Mouse (Mus musculus): ENCODE results near the gene Anxa2. TPM values are rescaled to one million over a fixed set of nuclear protein-coding genes. Genes with fewer than 3 reads are reported as not detected.

Anxa2 gene
- polyA plus RNA-seq, 1 experiment from 2014 or later: 641 TPM

GRCm38 (mm10) chr9:69466098-69466497, 12.7 kb downstream of the Anxa2 start:
- Histone ChIP-seq H3K27ac (ENCODE audit: low read depth, low read length) (peak overlapping the region; percentile 71), H3K9me3 (ENCODE audit: control insufficient read depth) (no peaks in the 10 kb centered on the region), H3K36me3 (ENCODE audit: control insufficient read depth, insufficient read depth) (peaks cover 22% of the 10 kb centered on the region), H3K27me3 (replicated peaks; ENCODE audit: control insufficient read depth, insufficient read depth, low read length) (no peaks in the 10 kb centered on the region), H3K9ac (ENCODE audit: low read depth, low read length) (no peak overlapping the region), H3K4me2 (replicated peaks; ENCODE audit: low read depth) (no peak overlapping the region), H3K4me3 (ENCODE audit: low read depth, low read length) (no peak overlapping the region), H3K4me1 (replicated peaks; ENCODE audit: control insufficient read depth, insufficient read depth, low read length) (peaks cover 22% of the 10 kb centered on the region)
- ATAC-seq: 0 out of 2 replicates have a peak, but pooled peaks have one; percentile 14
- no peak for TF ChIP-seq CTCF (IDR thresholded peaks at IDR 0.05; ENCODE audit: low read depth)
- 50% methylated on average over 4 of the region's 4 CpGs for WGBS

GRCm38 (mm10) chr9:69467310-69467939, 14.0 kb downstream of the Anxa2 start:
- WGBS: 34% methylated on average over 10 of the region's 10 CpGs
- Histone ChIP-seq H3K9ac (ENCODE audit: low read depth, low read length) (no peak overlapping the region), H3K9me3 (ENCODE audit: control insufficient read depth) (no peaks in the 10 kb centered on the region), H3K36me3 (ENCODE audit: control insufficient read depth, insufficient read depth) (peaks cover 28% of the 10 kb centered on the region), H3K4me1 (replicated peaks; ENCODE audit: control insufficient read depth, insufficient read depth, low read length) (peaks cover 28% of the 10 kb centered on the region), H3K27me3 (replicated peaks; ENCODE audit: control insufficient read depth, insufficient read depth, low read length) (no peaks in the 10 kb centered on the region), H3K4me2 (replicated peaks; ENCODE audit: low read depth) (no peak overlapping the region), H3K27ac (ENCODE audit: low read depth, low read length) (peak overlapping the region; percentile 71), H3K4me3 (ENCODE audit: low read depth, low read length) (no peak overlapping the region)
- peak; percentile 91 for ATAC-seq
- TF ChIP-seq CTCF (IDR thresholded peaks at IDR 0.05; ENCODE audit: low read depth): no peak

DNA sequence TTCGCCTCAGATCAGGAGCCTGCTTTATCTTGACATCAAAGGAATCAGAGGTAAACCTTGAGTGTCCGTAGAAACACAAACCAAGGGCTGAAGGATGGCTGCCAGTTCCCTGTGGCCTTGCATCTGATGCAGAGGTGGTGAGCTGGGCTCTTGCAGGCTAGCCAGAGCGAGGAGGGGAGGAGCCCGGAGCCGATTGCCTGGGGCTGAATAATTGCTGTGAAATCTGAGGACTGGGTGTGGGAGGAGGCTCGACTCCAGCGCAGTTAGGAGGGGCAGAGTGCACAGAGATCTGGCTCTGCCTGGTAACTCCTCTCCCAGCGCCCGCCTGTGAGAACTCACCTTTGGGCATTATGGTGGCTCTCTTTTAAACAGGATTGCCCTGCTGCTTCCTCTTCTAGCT, 15.6 kb downstream of the Anxa2 start:
- no peaks in the 10 kb centered on the region for H3K27me3 ChIP-seq (replicated peaks; ENCODE audit: control insufficient read depth, insufficient read depth, low read length)
- peak; percentile 35 for ATAC-seq
- no peaks in the 10 kb centered on the region for H3K9me3 ChIP-seq (ENCODE audit: control insufficient read depth)
- TF ChIP-seq CTCF (IDR thresholded peaks at IDR 0.05; ENCODE audit: low read depth): no peak
- H3K4me2 ChIP-seq (replicated peaks; ENCODE audit: low read depth): 0 out of 2 replicates have a peak overlapping the region, but pooled peaks have one; percentile 7
- H3K4me3 ChIP-seq (ENCODE audit: low read depth, low read length): no peak overlapping the region
- 12% methylated on average over 9 of the region's 9 CpGs for WGBS
- no peak overlapping the region for H3K9ac ChIP-seq (ENCODE audit: low read depth, low read length)
- peaks cover 28% of the 10 kb centered on the region for H3K4me1 ChIP-seq (replicated peaks; ENCODE audit: control insufficient read depth, insufficient read depth, low read length)
- peaks cover 33% of the 10 kb centered on the region for H3K36me3 ChIP-seq (ENCODE audit: control insufficient read depth, insufficient read depth)
- peak overlapping the region; percentile 5; the same call in 1 of the 2 replicates for H3K27ac ChIP-seq (ENCODE audit: low read depth, low read length)

- Histone ChIP-seq H3K36me3 (ENCODE audit: control insufficient read depth, insufficient read depth) (peaks cover 31% of the 10 kb centered on the region), H3K9me3 (ENCODE audit: control insufficient read depth) (no peaks in the 10 kb centered on the region), H3K9ac (ENCODE audit: low read depth, low read length) (no peak overlapping the region), H3K4me2 (replicated peaks; ENCODE audit: low read depth) (0 out of 2 replicates have a peak overlapping the region, but pooled peaks have one; percentile 27), H3K27me3 (replicated peaks; ENCODE audit: control insufficient read depth, insufficient read depth, low read length) (no peaks in the 10 kb centered on the region), H3K27ac (ENCODE audit: low read depth, low read length) (no peak overlapping the region), H3K4me1 (replicated peaks; ENCODE audit: control insufficient read depth, insufficient read depth, low read length) (peaks cover 28% of the 10 kb centered on the region), H3K4me3 (ENCODE audit: low read depth, low read length) (no peak overlapping the region)
- TF ChIP-seq CTCF (IDR thresholded peaks at IDR 0.05; ENCODE audit: low read depth): no peak
- ATAC-seq: no peak
- 52% methylated on average over 5 of the region's 5 CpGs for WGBS
Observed at GRCm38 (mm10) chr9:69470362-69470761, 16.9 kb downstream of the Anxa2 start.

GRCm38 (mm10) chr9:69470921-69471320, 17.5 kb downstream of the Anxa2 start:
- Histone ChIP-seq H3K4me3 (ENCODE audit: low read depth, low read length) (no peak overlapping the region), H3K27ac (ENCODE audit: low read depth, low read length) (no peak overlapping the region), H3K4me1 (replicated peaks; ENCODE audit: control insufficient read depth, insufficient read depth, low read length) (peaks cover 28% of the 10 kb centered on the region), H3K9ac (ENCODE audit: low read depth, low read length) (no peak overlapping the region), H3K9me3 (ENCODE audit: control insufficient read depth) (no peaks in the 10 kb centered on the region), H3K27me3 (replicated peaks; ENCODE audit: control insufficient read depth, insufficient read depth, low read length) (no peaks in the 10 kb centered on the region), H3K4me2 (replicated peaks; ENCODE audit: low read depth) (peak overlapping the region; percentile 27), H3K36me3 (ENCODE audit: control insufficient read depth, insufficient read depth) (peaks cover 29% of the 10 kb centered on the region)
- 20% methylated on average over 6 of the region's 6 CpGs for WGBS
- TF ChIP-seq CTCF (IDR thresholded peaks at IDR 0.05; ENCODE audit: low read depth): no peak
- no peak for ATAC-seq

DNA sequence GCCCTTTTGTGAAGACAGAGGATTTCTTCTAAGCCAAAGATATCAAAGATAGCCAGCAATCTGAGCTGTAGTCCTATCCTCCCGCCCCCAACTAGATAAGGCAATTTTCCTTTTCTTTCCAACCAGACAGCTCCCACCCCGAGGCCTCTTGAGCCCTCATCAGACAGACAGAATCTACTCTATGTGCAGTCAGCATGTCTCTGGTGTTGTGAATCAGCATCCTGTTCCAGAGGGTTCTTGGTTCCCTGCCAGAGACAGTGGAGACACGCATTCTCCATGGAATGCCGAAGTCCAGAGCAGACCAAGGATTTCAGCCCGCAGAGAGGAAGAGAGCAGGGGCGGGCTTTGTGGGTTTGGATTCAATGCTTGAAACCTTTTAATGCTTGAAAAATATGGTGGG, 19.3 kb downstream of the Anxa2 start:
- Histone ChIP-seq H3K27me3 (replicated peaks; ENCODE audit: control insufficient read depth, insufficient read depth, low read length) (no peaks in the 10 kb centered on the region), H3K4me3 (ENCODE audit: low read depth, low read length) (no peak overlapping the region), H3K9me3 (ENCODE audit: control insufficient read depth) (no peaks in the 10 kb centered on the region), H3K4me1 (replicated peaks; ENCODE audit: control insufficient read depth, insufficient read depth, low read length) (peaks cover 24% of the 10 kb centered on the region), H3K27ac (ENCODE audit: low read depth, low read length) (no peak overlapping the region), H3K9ac (ENCODE audit: low read depth, low read length) (no peak overlapping the region), H3K4me2 (replicated peaks; ENCODE audit: low read depth) (no peak overlapping the region), H3K36me3 (ENCODE audit: control insufficient read depth, insufficient read depth) (peaks cover 35% of the 10 kb centered on the region)
- WGBS: 43% methylated on average over 6 of the region's 6 CpGs
- no peak for ATAC-seq
- TF ChIP-seq CTCF (IDR thresholded peaks at IDR 0.05; ENCODE audit: low read depth): no peak

All from intestine, postnatal 0 days (tissue).